Mouse (Mus musculus): ENCODE measurements at regions not wholly inside any gene's neighbourhood (a gene's known extent, or its start where the extent isn't known, plus 50 kb on each side); places are given as distances from the start of the nearest gene placed in this dataset.

GRCm38 (mm10) chr2:167878255-167878865 lies 53.5 kb upstream of the Ptpn1 start:
- in situ Hi-C loops (cut with MboI, MseI), result no loop called here

DNA sequence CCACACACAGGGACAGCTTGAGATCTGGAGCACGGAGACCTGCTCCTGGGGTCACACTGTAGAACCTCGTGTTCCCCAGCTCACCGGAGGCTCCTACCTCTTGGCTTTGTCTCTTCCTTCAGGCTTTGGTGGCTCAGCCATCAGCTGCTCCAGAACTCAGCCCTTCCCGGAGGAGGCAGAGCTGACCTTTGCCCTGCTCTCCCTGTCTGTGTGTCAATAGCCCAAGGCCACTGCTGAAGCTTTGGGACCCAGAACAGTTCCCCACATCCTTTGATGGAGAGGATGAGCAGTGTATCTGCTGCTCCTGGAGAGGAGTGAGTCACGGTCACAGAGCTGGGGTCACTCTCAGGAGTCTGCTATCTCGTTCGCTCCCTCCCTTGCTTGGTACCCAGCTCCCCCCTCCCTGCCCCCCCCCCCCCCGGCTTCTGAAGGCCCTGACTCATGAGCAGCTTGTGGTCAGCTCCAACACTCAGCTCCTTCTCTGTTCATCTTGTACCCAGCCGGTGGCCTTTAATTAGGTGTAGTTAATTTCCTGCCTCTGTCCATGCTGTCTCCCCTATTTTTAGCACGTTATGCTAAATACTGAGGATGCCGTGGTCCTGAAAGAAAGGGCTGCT lies 54.5 kb upstream of the Ptpn1 start:
- in situ Hi-C loops (cut with MboI, MseI), result no loop called here

DNA sequence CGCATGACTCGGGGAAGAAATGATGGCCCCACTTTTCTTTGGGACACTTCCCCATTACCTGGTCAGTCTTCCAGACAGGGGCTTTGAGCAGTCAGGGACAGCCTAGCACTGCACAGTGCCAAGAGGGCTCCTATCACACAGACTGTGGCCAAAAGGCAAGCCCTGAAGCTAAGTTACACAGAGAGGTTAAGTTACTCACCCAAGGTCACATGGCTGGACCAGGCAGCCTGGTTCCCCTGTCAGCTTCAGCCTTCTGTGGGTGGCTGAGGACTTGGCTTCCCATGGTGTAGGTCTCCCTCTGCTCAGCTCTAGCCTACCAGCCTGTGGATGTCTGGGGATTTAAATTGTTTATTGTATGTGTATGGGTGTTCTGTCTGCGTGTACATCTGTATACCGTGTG lies 59.4 kb upstream of the Ptpn1 start:
- in situ Hi-C loops (cut with MboI, MseI), result no loop called here

- in situ Hi-C loops (cut with MboI, MseI), result no loop called here
Observed at GRCm38 (mm10) chr2:167870153-167870552, 61.7 kb upstream of the Ptpn1 start.

GRCm38 (mm10) chr2:167866751-167867150 lies 65.1 kb upstream of the Ptpn1 start:
- in situ Hi-C loops (cut with MboI, MseI), result no loop called here

- in situ Hi-C loops (cut with MboI, MseI), result no loop called here
Observed at GRCm38 (mm10) chr2:167865525-167865924, 66.3 kb upstream of the Ptpn1 start.

DNA sequence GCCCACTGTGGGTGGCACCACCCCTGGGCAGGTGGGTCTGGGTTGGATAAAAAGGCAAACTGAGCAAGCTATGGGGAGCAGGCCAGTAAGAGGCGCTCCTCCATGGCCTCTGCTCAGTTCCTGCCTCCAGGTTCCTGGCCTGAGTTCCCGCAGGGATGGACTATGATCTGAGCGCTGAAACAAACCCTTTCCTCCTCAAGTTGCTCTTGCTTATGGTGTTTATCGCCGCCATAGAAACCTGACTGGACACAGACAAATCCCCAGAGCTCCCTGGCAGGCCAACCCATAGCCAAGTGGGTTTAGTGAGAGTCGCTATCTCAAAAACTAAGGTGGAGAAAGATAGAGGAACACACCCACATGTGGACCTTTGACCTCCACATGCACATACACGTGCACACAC lies 67.2 kb upstream of the Ptpn1 start:
- in situ Hi-C loops (cut with MboI, MseI), result no loop called here

DNA sequence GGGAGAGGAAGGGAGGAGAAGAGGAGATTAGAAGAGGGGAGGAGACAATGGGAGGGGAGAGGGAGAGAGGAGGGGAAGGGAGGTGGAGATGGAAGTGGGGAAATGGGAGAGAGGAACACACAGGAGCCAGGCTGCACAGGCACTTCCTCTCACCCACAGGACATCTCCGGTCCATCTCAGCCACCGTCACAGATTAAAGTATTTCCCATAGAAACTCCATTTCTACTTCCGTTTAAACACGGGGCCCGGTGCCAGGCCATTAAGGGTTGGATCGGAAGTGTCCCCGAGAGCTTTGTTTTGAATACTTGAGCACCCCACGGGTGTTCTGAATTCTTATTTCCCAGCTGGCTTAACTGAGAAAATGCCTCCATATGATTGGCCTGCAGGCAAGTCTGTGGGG lies 67.6 kb upstream of the Ptpn1 start:
- in situ Hi-C loops (cut with MboI, MseI), result no loop called here

- in situ Hi-C loops (cut with MboI, MseI), result no loop called here
Observed at GRCm38 (mm10) chr2:167863616-167864015, 68.2 kb upstream of the Ptpn1 start.

DNA sequence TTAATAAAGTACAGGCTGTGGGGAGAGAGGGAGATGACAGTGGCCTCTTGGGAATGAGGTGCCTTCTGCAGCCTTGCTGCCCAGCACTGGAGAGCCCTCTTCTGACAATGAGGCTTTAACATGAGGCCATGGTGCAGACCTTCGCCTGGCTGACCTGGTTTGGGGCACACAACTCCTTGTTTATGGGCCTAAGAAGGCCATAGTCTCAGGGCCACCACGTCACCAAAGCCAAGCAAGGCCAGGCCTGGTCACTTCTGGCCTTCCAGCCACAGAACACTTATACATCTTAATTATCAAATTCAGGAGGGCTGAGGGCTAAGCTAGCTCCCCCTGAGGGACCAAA lies 70.7 kb upstream of the Ptpn1 start:
- in situ Hi-C loops (cut with MboI, MseI), result no loop called here

DNA sequence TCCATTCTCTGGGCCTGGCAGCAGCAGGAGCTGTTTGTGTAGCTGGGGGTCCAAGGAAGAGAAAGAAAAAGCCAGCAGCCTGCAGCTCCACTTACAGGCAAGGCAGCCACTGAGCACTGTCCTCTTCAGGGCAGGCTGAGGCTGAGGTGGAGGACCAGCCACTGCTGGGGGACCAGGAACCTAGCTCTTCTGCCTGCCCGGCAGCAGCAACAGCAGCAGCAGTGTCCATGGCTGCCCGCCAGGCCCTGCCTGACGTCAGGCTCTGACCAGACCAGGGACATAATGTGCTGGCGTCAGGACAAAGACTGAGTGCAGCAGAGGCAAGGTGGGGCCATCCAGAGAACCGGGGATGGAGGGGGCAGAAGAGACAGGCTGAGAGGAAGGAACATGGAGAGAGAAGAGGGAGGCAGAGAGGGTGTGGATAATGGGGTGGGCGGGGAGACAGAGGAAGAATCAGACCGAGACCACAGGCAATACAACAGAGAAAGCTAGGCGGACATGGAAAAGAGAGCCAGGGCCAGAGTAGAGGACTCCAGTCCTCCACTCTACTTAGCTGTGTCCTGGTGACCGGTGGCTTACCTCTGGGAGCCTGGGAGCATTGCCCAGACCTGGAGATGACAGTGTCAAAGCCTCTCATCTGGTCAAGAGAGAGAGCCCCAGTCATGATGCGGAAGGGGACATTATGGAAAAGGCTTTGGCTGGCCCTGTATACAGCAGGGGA lies 71.2 kb upstream of the Ptpn1 start:
- in situ Hi-C loops (cut with MboI, MseI), result no loop called here

- in situ Hi-C loops (cut with MboI, MseI), result no loop called here
Observed at GRCm38 (mm10) chr2:167859575-167859974, 72.3 kb upstream of the Ptpn1 start.

- in situ Hi-C loops (cut with MboI, MseI), result no loop called here
Observed at GRCm38 (mm10) chr2:167858346-167858745, 73.5 kb upstream of the Ptpn1 start.

- in situ Hi-C loops (cut with MboI, MseI), result no loop called here
Observed at GRCm38 (mm10) chr2:167857911-167858310, 73.9 kb upstream of the Ptpn1 start.

DNA sequence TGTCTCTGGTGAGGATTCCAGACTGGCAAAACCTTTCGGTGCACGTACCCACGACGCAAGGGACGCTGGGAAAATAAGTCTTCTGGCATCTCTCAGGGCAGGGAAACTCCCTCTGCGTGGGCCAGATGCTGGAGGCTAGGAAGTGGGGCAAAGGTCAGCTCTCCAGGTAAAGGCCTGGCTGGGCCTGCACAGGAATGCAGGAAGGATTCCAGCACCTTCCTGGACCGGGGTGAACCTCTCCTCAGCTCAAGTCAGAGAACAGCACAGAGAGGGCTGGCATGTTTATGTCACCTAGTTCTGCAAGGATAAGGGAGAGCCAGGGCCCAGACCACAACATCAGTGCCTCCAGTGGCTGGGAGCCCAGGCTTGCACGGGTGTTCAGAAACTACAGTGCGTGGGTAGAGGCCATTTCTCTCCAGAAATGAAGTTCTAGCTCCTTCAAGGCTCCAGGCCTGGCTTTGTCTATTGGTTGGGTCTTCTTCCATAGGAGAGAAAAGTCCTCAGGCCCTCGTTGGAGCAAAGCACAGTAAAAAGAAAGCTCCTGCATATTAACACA lies 74.9 kb upstream of the Ptpn1 start:
- in situ Hi-C loops (cut with MboI, MseI), result no loop called here

DNA sequence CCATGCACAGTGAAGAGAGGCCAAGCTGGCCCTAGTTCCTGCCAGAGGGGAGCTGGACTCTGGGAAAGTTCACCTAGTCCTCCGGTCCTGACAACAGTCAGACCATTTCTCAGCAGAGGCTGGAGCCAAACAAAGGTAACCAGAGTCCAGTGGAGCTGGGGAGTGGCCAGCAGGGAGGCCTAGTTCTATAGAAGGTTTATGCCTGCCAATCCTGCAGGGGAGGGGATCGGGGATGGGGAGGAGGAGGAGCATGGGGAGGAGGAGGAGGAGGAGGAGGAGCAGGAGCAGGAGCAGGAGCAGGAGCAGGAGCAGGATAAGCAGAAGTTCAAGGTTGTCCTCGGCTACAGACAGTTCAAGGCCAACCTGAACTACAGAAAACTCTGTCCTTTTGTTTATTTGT lies 75.8 kb upstream of the Ptpn1 start:
- in situ Hi-C loops (cut with MboI, MseI), result no loop called here

- in situ Hi-C loops (cut with MboI, MseI), result no loop called here
Observed at GRCm38 (mm10) chr2:167854060-167854459, 77.8 kb upstream of the Ptpn1 start.

GRCm38 (mm10) chr2:167853411-167853821 lies 78.4 kb upstream of the Ptpn1 start:
- in situ Hi-C loops (cut with MboI, MseI), result no loop called here

- in situ Hi-C loops (cut with MboI, MseI), result no loop called here
Observed at GRCm38 (mm10) chr2:167852582-167852981, 79.3 kb upstream of the Ptpn1 start.

GRCm38 (mm10) chr2:167851216-167851896 lies 80.5 kb upstream of the Ptpn1 start:
- in situ Hi-C loops (cut with MboI, MseI), result no loop called here

DNA sequence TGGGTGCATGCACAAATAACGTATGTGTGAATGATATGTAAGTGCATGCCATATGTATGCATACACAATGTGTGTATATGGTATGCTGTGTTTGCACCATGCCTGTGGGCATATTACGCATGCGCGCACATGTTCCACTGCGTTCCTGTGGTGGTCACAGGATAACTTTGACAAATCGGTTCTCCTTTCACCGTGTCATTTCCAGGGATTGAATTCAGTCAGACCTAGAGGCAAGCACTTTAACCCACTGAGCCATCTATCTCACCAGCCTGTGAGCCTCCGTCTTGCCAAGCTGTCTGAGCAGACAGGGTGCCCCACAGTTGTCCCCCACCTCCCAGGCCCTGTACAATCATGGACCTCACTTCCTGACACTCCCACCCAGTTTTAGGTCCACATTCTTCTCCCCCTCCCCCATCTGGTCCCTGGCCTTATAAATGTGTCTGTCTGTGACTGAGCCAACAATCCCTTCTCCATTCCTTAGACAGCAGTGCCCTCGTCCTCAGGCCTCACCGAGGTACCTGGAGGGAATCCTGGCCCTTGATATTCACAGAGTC lies 81.8 kb upstream of the Ptpn1 start:
- in situ Hi-C loops (cut with MboI, MseI), result no loop called here
